Mouse (Mus musculus) adrenal gland (tissue): ENCODE data around the gene 1700129C05Rik.

Experiments
- intact Hi-C: fragments of 180-260 bp; cut with DNase I; formaldehyde crosslinking; loops from one replicate; pipeline ENCODE4 v1.15.1; 2025
- long read RNA-seq, 2 experiments: library from polyadenylated mRNA; unstranded; transcript quantifications; one replicate each; pipeline ENCODE4 v2.0.0; 2020; ENCODE audit warnings: borderline replicate concordance in 1 of 2; ENCODE audit not compliant: insufficient replicate concordance in 1 of 2

The 1700129C05Rik gene
- long read RNA-seq, experiment 1: 0 reads
- long read RNA-seq, experiment 2: 0 reads

- intact Hi-C loops: no loop called here
Observed at GRCm38 (mm10) chr14:59142793-59143192, at the start of gene 1700129C05Rik. Gene 1700129C05Rik (minus strand): TSS chr14:59142893.

GRCm38 (mm10) chr14:59186121-59186520 is 43.4 kb upstream of the 1700129C05Rik start:
- intact Hi-C loops: no loop called here

GRCm38 (mm10) chr14:59185514-59185913 is 42.8 kb upstream of the 1700129C05Rik start:
- intact Hi-C loops: no loop called here

- intact Hi-C loops: no loop called here
Observed at GRCm38 (mm10) chr14:59182732-59183131, 40.0 kb upstream of the 1700129C05Rik start.

GRCm38 (mm10) chr14:59178649-59179048 is 36.0 kb upstream of the 1700129C05Rik start, which contains the start of gene Gm5142:
Gene Gm5142 (minus strand): TSS chr14:59178749.
- intact Hi-C loops: no loop called here

- intact Hi-C loops: loop anchor here (5.0 kb wide), 1 partner anchor 400 kb away; no protein-coding TSS in a partner anchor
Observed at GRCm38 (mm10) chr14:59157016-59157698, 14.5 kb upstream of the 1700129C05Rik start.

- intact Hi-C loops: loop anchor here (5.0 kb wide), 1 partner anchor 402 kb away; no protein-coding TSS in a partner anchor
Observed at GRCm38 (mm10) chr14:59155589-59155988, 12.9 kb upstream of the 1700129C05Rik start.

GRCm38 (mm10) chr14:59114281-59114680 is 28.4 kb downstream of the 1700129C05Rik start:
- intact Hi-C loops: loop anchor here (10.0 kb wide), 1 partner anchor 1079 kb away; no protein-coding TSS in a partner anchor

GRCm38 (mm10) chr14:59104006-59104605 is 38.6 kb downstream of the 1700129C05Rik start:
- intact Hi-C loops: no loop called here

- intact Hi-C loops: no loop called here
Observed at GRCm38 (mm10) chr14:59093601-59094000, 49.1 kb downstream of the 1700129C05Rik start.

- intact Hi-C loops: loop anchor here (10.0 kb wide), 1 partner anchor 380 kb away; no protein-coding TSS in a partner anchor
Observed at GRCm38 (mm10) chr14:59084396-59084795, 58.3 kb downstream of the 1700129C05Rik start.
